ENCODE assay signal across 9 mouse cellular contexts in genomic region chr1:160547934-160548876, GRCm38 (mm10).
A peak's percentile ranks its signal among the peaks of the same experiment; 100 is the strongest.
DNase-seq lines count a peak whose midpoint lies in the region; ATAC-seq and TF ChIP-seq lines count a peak whose summit lies in the region.
"Had no signal": no experiment of that assay in that cellular context is flagged by ENCODE, and none has a peak within 500 bp of the region (broad histone marks: within the 10 kb centered on the region; RNA-seq: fewer than 3 reads in every experiment).

No protein-coding gene starts in this region.

- no peak overlapping the region for H3K9ac ChIP-seq in neural tube, embryonic 13.5 days
- H3K9ac ChIP-seq: limb, embryonic 12.5 days had no signal

- intact Hi-C loops in gastrocnemius, postnatal 14 days (cut with DNase I; ENCODE audit: low total_unique reads), result no loop called here

- DNase-seq in kidney, adult 2 months, result peak; percentile 6
- no peak for DNase-seq in kidney, adult 8-10 months
- peak; percentile 41 for DNase-seq in embryo, embryonic 11 days
- DNase-seq in layer of hippocampus, adult 18-20 months (ENCODE audit: low spot score in 2 of 2), result peak; percentile 52 to 75
- DNase-seq in testis, postnatal 14 days (ENCODE audit: low spot score), result no peak
- DNase-seq in gastrocnemius, postnatal 14 days, result no peak
- DNase-seq in thymus, adult 2 months, result no peak

- no peaks in the 10 kb centered on the region for H3K9me3 ChIP-seq in neural tube, embryonic 13.5 days
- H3K9me3 ChIP-seq: limb, embryonic 12.5 days had no signal

- WGBS in kidney, adult 2 months, result 61% methylated on average over 4 of the region's 4 CpGs
- 45% methylated on average over 4 of the region's 4 CpGs for WGBS in neural tube, embryonic 13.5 days
- 86% methylated on average over 4 of the region's 4 CpGs for WGBS in thymus, adult 2 months

- peak; percentile 23; the same call in 1 of the 2 replicates for ATAC-seq in neural tube, embryonic 13.5 days (ENCODE audit: low read depth)

- H3K27ac ChIP-seq in kidney, adult 2 months (ENCODE audit: insufficient read depth, low read depth, low read length), result no peak overlapping the region
- peak overlapping the region; percentile 43 for H3K27ac ChIP-seq in neural tube, embryonic 13.5 days (replicated peaks)
- no peak overlapping the region for H3K27ac ChIP-seq in thymus, adult 2 months (ENCODE audit: control insufficient read depth, insufficient read depth, low read length)
- H3K27ac ChIP-seq: limb, embryonic 12.5 days had no signal

- TF ChIP-seq CTCF in kidney, adult 2 months (conservative IDR thresholded peaks at IDR 0.05; ENCODE audit: insufficient read depth, insufficient read length, low read depth, low read length), result no peak
- TF ChIP-seq CTCF in thymus, adult 2 months (IDR thresholded peaks at IDR 0.05; ENCODE audit: borderline replicate concordance, control insufficient read depth, extremely low read depth, insufficient read depth, low read length, poor library complexity), result no peak

- no peak overlapping the region for H3K4me2 ChIP-seq in neural tube, embryonic 13.5 days
- H3K4me2 ChIP-seq: limb, embryonic 12.5 days had no signal

- peaks cover 3% of the 10 kb centered on the region; the same call in 1 of the 2 replicates for H3K4me1 ChIP-seq in kidney, adult 2 months (ENCODE audit: control insufficient read depth, insufficient read depth, low read length)
- H3K4me1 ChIP-seq in neural tube, embryonic 13.5 days (replicated peaks), result peaks cover 9% of the 10 kb centered on the region
- H3K4me1 ChIP-seq in thymus, adult 2 months (replicated peaks; ENCODE audit: control insufficient read depth, insufficient read depth, low read length), result no peaks in the 10 kb centered on the region

- no peak for TF ChIP-seq POLR2A in kidney, adult 2 months (IDR thresholded peaks at IDR 0.05; ENCODE audit: low read depth, low read length)
- no peak for TF ChIP-seq POLR2A in thymus, adult 2 months (IDR thresholded peaks at IDR 0.05; ENCODE audit: control insufficient read depth, extremely low read depth, insufficient read depth, low read length, poor library complexity)

- no peaks in the 10 kb centered on the region for H3K36me3 ChIP-seq in kidney, adult 2 months (ENCODE audit: control insufficient read depth, insufficient read depth, low read length)
- no peaks in the 10 kb centered on the region for H3K36me3 ChIP-seq in neural tube, embryonic 13.5 days
- no peaks in the 10 kb centered on the region for H3K36me3 ChIP-seq in thymus, adult 2 months (ENCODE audit: control insufficient read depth, insufficient read depth, low read length)
- H3K36me3 ChIP-seq: limb, embryonic 12.5 days had no signal

- no peak overlapping the region for H3K4me3 ChIP-seq in kidney, adult 2 months (ENCODE audit: insufficient read depth, low read depth, low read length)
- no peak overlapping the region for H3K4me3 ChIP-seq in neural tube, embryonic 13.5 days
- no peak overlapping the region for H3K4me3 ChIP-seq in thymus, adult 2 months (ENCODE audit: control insufficient read depth, insufficient read depth, low read length)
- H3K4me3 ChIP-seq: limb, embryonic 12.5 days had no signal

- no peaks in the 10 kb centered on the region for H3K27me3 ChIP-seq in kidney, adult 2 months (replicated peaks; ENCODE audit: control insufficient read depth, insufficient read depth, low read length)
- no peaks in the 10 kb centered on the region for H3K27me3 ChIP-seq in neural tube, embryonic 13.5 days
- no peaks in the 10 kb centered on the region for H3K27me3 ChIP-seq in thymus, adult 2 months (ENCODE audit: control insufficient read depth, insufficient read depth, low read length)
- H3K27me3 ChIP-seq: limb, embryonic 12.5 days had no signal

Comparison
In these comparisons a context has a peak if more than half of its experiments do, and no peak if none do; other contexts are left out.
1. DNase-seq: peak in kidney, adult 2 months (single experiment), embryo, embryonic 11 days (single experiment) and layer of hippocampus, adult 18-20 months (2 of 2); none in kidney, adult 8-10 months (0 of 2), testis, postnatal 14 days (single experiment), gastrocnemius, postnatal 14 days (single experiment) and thymus, adult 2 months (single experiment).